Mouse (Mus musculus): ENCODE data around the gene Cda. TPM values are rescaled to one million over a fixed set of nuclear protein-coding genes. Genes with fewer than 3 reads are reported as not detected.
A peak's percentile ranks its signal among the peaks of the same experiment; 100 is the strongest.

Cda gene
- total RNA-seq, 2 experiments from 2014 or later = 8.9 to 10.0 TPM

GRCm38 (mm10) chr4:138370996-138371516 lies 3.3 kb upstream of the Cda start:
- no peak for DNase-seq (ENCODE audit: low spot score in 2 of 2)

- DNase-seq (ENCODE audit: low spot score in 2 of 2) = no peak
These were observed 887 bp upstream of the Cda start for GRCm38 (mm10) chr4:138368498-138369260.

GRCm38 (mm10) chr4:138366561-138366960 lies 1.2 kb downstream of the Cda start:
- DNase-seq (ENCODE audit: low spot score in 2 of 2) = no peak

GRCm38 (mm10) chr4:138363511-138363910 lies 4.3 kb downstream of the Cda start:
- DNase-seq (ENCODE audit: low spot score in 2 of 2) = no peak

GRCm38 (mm10) chr4:138362883-138363282 lies 4.9 kb downstream of the Cda start:
- no peak for DNase-seq (ENCODE audit: low spot score in 2 of 2)

- DNase-seq (ENCODE audit: low spot score in 2 of 2) = no peak
These were observed 6.4 kb downstream of the Cda start for GRCm38 (mm10) chr4:138361370-138361821.

- no peak for DNase-seq (ENCODE audit: low spot score in 2 of 2)
These were observed 9.6 kb downstream of the Cda start for GRCm38 (mm10) chr4:138358176-138358575.

GRCm38 (mm10) chr4:138356551-138356950 lies 11.2 kb downstream of the Cda start:
- DNase-seq (ENCODE audit: low spot score in 2 of 2) = no peak

GRCm38 (mm10) chr4:138356141-138356540 lies 11.7 kb downstream of the Cda start:
- no peak for DNase-seq (ENCODE audit: low spot score in 2 of 2)

GRCm38 (mm10) chr4:138355496-138355895 lies 12.3 kb downstream of the Cda start:
- DNase-seq (ENCODE audit: low spot score in 2 of 2) = no peak

GRCm38 (mm10) chr4:138353438-138354171 lies 14.2 kb downstream of the Cda start:
- DNase-seq (ENCODE audit: low spot score in 2 of 2) = no peak

- no peak for DNase-seq (ENCODE audit: low spot score in 2 of 2)
These were observed 15.1 kb downstream of the Cda start for GRCm38 (mm10) chr4:138352692-138353091.

- DNase-seq (ENCODE audit: low spot score in 2 of 2) = no peak
These were observed 16.0 kb downstream of the Cda start for GRCm38 (mm10) chr4:138351821-138352220.

- no peak for DNase-seq (ENCODE audit: low spot score in 2 of 2)
These were observed 19.1 kb downstream of the Cda start for GRCm38 (mm10) chr4:138348716-138349115.

GRCm38 (mm10) chr4:138347280-138347679 lies 20.5 kb downstream of the Cda start:
- DNase-seq (ENCODE audit: low spot score in 2 of 2) = no peak

GRCm38 (mm10) chr4:138344891-138345545 lies 22.8 kb downstream of the Cda start:
- DNase-seq (ENCODE audit: low spot score in 2 of 2) = peak in 1 of 2 experiments; percentile 45

GRCm38 (mm10) chr4:138343341-138343837 lies 24.4 kb downstream of the Cda start:
- peak; percentile 43 to 64 for DNase-seq (ENCODE audit: low spot score in 2 of 2)

GRCm38 (mm10) chr4:138342778-138343177 lies 25.0 kb downstream of the Cda start:
- no peak for DNase-seq (ENCODE audit: low spot score in 2 of 2)

GRCm38 (mm10) chr4:138342048-138342447 lies 25.7 kb downstream of the Cda start:
- no peak for DNase-seq (ENCODE audit: low spot score in 2 of 2)

GRCm38 (mm10) chr4:138341393-138341792 lies 26.4 kb downstream of the Cda start:
- DNase-seq (ENCODE audit: low spot score in 2 of 2) = no peak

- peak; percentile 47 to 56 for DNase-seq (ENCODE audit: low spot score in 2 of 2)
These were observed 27.8 kb downstream of the Cda start for GRCm38 (mm10) chr4:138339963-138340362.
